Mouse (Mus musculus): ENCODE data around the gene Ing3.

The Ing3 gene

DNA sequence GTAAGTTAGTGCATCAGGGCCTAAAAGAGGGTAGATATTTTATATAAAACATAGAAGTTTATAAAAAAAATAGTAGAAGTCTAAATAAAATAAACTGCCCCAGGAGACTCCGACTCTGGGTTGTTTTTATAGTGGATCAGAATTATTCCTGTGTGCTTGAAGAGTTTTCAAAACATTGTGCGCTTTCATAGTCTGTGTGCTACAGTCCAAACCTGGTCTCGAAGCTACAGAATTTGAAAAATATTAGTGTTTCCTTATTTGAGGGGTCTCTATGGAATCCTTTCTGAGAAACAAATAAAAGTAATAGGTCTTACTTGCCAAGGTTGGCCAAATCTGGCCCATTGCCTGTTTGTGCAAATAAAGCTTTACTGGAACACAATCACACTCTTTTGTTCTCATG is 71.9 kb downstream of the Ing3 start:
- DNase-seq (ENCODE audit: low read depth, low spot score), result no peak

DNA sequence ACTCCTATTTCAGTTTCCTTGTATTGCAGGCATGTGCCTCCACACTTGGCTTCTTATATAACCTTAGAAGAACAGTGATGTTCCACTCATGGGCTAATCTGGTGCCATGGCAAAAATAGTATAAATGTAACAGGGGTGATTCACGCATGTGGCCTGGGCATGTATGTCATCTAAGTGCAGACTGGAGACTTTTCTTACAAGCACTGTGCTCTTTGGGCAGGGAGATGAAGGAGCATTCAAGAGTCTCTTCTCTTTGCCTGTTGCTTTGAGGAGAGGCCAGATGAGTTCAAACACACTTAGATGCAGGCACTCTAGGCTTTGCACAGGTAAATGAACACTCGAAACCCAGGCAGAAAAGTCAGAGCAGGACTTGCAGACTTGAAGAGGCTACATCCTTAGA is 74.8 kb downstream of the Ing3 start:
- no peak for DNase-seq (ENCODE audit: low read depth, low spot score)

All from telencephalon, adult 2 months (tissue).